Mouse (Mus musculus): ENCODE measurements around the gene Rab9.
A peak's percentile ranks its signal among the peaks of the same experiment; 100 is the strongest.
"Not testable (repeated sequence)": the region's sequence is repeated elsewhere in the genome, so short reads cannot be mapped to it uniquely, and the experiment has no call there.

Rab9 gene

GRCm38 (mm10) chrX:166479365-166479983, at the start of gene Rab9:
Gene Rab9, minus strand, starts transcription at chrX:166479867.
- peak; percentile 86 for DNase-seq (ENCODE audit: low read depth, low spot score)

GRCm38 (mm10) chrX:166528126-166528525, 48.5 kb upstream of the Rab9 start:
- no peak for DNase-seq (ENCODE audit: low read depth, low spot score)

- no peak for DNase-seq (ENCODE audit: low read depth, low spot score)
Measured at GRCm38 (mm10) chrX:166525637-166526315, 46.1 kb upstream of the Rab9 start.

- no peak for DNase-seq (ENCODE audit: low read depth, low spot score)
Measured at GRCm38 (mm10) chrX:166520782-166521181, 41.1 kb upstream of the Rab9 start.

GRCm38 (mm10) chrX:166518345-166518744, 38.7 kb upstream of the Rab9 start, which contains the start of gene Tceanc:
Gene Tceanc, minus strand, starts transcription at chrX:166518567.
- DNase-seq (ENCODE audit: low read depth, low spot score) = no peak

- DNase-seq (ENCODE audit: low read depth, low spot score) = no peak
Measured at GRCm38 (mm10) chrX:166516631-166517030, 37.0 kb upstream of the Rab9 start.

- no peak for DNase-seq (ENCODE audit: low read depth, low spot score)
Measured at GRCm38 (mm10) chrX:166515923-166516322, 36.3 kb upstream of the Rab9 start.

- DNase-seq (ENCODE audit: low read depth, low spot score) = not testable (repeated sequence)
Measured at GRCm38 (mm10) chrX:166514035-166514434, 34.4 kb upstream of the Rab9 start.

- DNase-seq (ENCODE audit: low read depth, low spot score) = no peak
Measured at GRCm38 (mm10) chrX:166512071-166512470, 32.4 kb upstream of the Rab9 start.

GRCm38 (mm10) chrX:166511107-166511506, 31.4 kb upstream of the Rab9 start:
- DNase-seq (ENCODE audit: low read depth, low spot score) = no peak

- DNase-seq (ENCODE audit: low read depth, low spot score) = peak; percentile 88
Measured at GRCm38 (mm10) chrX:166509761-166510738, 30.4 kb upstream of the Rab9 start.

- DNase-seq (ENCODE audit: low read depth, low spot score) = no peak
Measured at GRCm38 (mm10) chrX:166504421-166504820, 24.8 kb upstream of the Rab9 start.

- no peak for DNase-seq (ENCODE audit: low read depth, low spot score)
Measured at GRCm38 (mm10) chrX:166499496-166500190, 20.0 kb upstream of the Rab9 start.

GRCm38 (mm10) chrX:166497771-166498170, 18.1 kb upstream of the Rab9 start:
- no peak for DNase-seq (ENCODE audit: low read depth, low spot score)

GRCm38 (mm10) chrX:166495052-166495451, 15.4 kb upstream of the Rab9 start:
- DNase-seq (ENCODE audit: low read depth, low spot score) = no peak

GRCm38 (mm10) chrX:166478631-166479364, 869 bp downstream of the Rab9 start:
- no peak for DNase-seq (ENCODE audit: low read depth, low spot score)

GRCm38 (mm10) chrX:166477393-166477792, 2.3 kb downstream of the Rab9 start:
- DNase-seq (ENCODE audit: low read depth, low spot score) = no peak

GRCm38 (mm10) chrX:166472612-166473011, 7.1 kb downstream of the Rab9 start:
- no peak for DNase-seq (ENCODE audit: low read depth, low spot score)

- no peak for DNase-seq (ENCODE audit: low read depth, low spot score)
Measured at GRCm38 (mm10) chrX:166468321-166468720, 11.3 kb downstream of the Rab9 start.

GRCm38 (mm10) chrX:166455525-166455924, 24.1 kb downstream of the Rab9 start:
- no peak for DNase-seq (ENCODE audit: low read depth, low spot score)

GRCm38 (mm10) chrX:166454331-166454730, 25.3 kb downstream of the Rab9 start:
- DNase-seq (ENCODE audit: low read depth, low spot score) = no peak
